Mouse (Mus musculus) liver, embryonic 14.5 days (tissue): ENCODE data around the gene Siah2.

Source experiments
- CTCF ChIP-seq: IDR thresholded peaks from 2 replicates; pipeline ENCODE4 v1.5.1; 2016; ENCODE audit warnings: antibody characterized with exemption, low read depth, control low read depth
- EP300 ChIP-seq: IDR thresholded peaks from 2 replicates; pipeline ENCODE4 v1.6.1; 2016; ENCODE audit warnings: antibody characterized with exemption, low read depth

GRCm38 (mm10) chr3:58723656-58724055, 31.5 kb upstream of the Siah2 start:
- no peak for TF ChIP-seq CTCF
- no peak for TF ChIP-seq EP300
